Mouse (Mus musculus) cerebellum, adult 9-10 months (tissue): Measurements from ENCODE around the gene Uaca.

Experiments
- DNase-seq: peaks from one replicate; pipeline ENCODE4 v3.0.0; 2022

Uaca gene

DNA sequence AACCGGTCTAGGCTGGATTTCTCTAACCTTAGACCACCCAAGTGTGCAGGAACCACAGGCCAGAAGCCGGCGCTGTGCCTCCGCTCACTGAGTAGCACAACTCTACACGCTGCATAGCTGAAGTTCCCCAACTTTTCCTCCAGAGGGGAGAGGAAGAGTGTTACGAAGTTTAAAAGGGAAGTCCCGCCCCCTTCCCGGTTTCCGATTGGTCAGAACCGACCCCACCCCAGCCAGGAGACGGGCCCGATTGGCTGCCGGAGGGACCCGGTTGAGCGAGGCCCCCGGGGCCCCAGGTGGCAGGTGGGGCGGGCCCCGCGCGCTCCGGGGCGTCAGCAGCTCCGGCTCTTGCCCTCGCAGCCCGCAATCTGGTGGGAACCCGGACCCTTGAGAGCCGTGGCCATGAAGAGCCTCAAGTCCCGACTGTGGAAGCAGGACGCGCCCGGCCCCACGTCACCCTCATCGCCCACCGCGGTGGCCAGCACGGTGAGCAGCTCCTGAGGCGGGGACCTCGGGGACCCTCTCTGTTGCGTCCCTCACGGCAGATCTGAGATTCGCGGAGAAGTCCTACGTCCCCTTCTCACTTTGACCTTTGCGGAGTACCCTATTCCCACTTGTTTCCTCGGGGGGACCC, at the start of gene Uaca:
Gene Uaca, plus strand, starts transcription at position 333 of the 631 bp plus-strand sequence.
- DNase-seq: peak; percentile 56

DNA sequence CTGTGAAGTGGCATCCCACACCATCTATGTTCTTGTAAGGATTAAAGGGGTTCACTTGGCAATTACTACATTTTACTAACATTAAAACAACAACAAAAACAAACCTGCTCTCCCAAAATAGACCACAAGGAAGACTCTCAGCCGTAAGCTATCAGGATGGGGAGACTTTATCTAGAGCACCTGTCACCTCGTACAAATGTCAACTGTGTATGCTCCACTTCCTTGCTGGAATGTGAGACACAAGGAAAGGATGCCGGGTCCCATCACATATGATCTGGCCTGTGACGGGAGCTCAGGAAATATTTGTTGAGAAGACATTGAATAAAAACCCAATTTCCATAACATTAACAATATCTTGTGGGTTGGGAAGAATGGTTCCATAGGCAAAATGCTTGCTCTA, 49.4 kb upstream of the Uaca start:
- no peak for DNase-seq

DNA sequence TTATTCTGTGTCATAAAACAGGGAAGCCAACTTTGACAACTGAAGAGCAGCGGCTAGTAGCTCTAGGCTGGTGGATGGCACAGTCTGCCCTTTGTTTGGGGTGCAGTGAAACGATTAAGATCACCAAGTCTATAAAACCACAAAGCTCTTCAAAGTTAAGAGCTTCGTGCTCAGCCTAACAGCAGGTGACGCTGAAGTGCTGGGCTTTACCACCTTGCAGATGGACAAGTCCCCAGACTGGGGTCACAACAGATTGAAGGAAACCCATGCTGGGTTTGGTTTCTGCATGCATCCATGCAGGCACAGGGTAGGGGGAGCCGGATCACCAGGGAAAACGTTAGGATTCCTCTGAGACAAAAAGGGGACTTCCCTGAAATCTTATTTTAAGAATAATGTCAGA, 47.8 kb upstream of the Uaca start:
- no peak for DNase-seq

DNA sequence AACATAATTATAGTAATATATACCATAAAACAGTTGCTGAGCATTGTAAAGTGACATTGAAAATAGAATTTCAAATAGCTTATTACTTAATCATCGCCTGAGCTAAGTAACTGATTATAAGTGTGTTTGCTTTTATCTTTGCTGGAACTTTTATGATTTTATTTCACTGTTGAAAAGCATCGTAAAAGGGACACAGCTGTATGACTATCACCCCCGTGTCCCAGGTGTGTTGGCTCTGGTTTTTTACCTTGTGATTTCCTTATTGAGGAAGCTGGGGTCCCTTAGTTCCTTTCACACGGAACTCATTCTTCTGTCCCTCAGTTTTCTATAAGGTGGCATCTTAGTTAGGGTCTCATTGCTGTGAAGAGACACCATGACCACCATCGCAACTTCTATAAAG, 46.7 kb upstream of the Uaca start:
- no peak for DNase-seq

DNA sequence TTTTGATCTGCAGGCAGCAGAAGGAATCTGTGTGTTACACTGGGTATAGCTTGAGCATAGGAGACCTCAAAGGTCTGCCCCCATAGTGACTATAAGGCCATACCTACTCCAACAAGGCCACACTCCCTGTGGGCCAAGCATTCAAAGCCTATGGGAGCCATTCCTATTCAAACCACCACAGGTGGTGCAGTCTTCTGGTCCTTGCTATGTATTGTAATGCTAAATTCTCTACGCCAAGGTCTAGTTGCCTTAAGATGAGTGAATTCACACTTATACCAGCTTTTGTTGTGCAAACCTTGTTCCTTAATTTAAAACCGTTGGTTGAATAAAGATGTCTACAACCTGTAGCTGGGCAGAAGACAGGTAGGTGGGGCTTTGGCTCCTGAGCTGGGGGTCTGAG, 46.2 kb upstream of the Uaca start:
- DNase-seq: no peak

DNA sequence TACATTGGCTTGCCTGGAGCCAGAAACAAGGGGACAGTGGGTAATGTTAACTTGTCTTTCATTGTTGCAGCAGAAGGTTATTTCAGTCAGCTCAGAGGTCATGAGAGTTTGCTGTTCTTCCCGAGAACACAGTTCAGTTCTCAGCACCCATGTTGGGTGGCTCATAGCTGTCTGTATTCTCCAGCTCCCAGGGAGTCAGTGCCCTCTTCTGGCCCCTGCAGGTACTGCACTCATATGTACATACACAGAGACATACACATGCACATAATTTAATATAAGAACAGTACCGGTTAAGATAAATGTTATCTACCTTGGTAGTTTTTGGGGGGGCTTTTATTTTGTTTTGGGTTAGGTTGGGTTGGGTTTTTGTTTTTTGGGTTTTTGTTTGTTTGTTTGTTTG, 45.2 kb upstream of the Uaca start:
- no peak for DNase-seq

DNA sequence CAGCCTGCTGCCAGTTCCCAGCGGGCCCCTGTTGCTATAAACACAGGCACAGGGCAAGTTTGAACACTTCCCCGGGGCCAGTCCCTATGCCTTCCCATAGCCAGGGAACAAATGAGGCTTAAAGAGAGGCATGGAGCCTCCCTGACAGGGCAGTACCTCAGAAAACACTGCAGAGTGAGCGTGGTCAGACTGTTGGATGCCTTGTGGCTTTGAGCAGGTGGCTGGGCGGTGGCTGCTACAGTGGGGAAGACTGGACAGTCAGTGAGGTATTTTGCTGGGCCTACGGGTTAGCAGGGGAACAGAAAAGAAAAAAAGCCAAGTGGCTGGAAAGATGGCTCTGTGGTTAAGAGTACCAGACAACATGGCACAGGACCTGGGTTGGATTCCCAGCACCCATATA, 43.2 kb upstream of the Uaca start:
- DNase-seq: no peak

DNA sequence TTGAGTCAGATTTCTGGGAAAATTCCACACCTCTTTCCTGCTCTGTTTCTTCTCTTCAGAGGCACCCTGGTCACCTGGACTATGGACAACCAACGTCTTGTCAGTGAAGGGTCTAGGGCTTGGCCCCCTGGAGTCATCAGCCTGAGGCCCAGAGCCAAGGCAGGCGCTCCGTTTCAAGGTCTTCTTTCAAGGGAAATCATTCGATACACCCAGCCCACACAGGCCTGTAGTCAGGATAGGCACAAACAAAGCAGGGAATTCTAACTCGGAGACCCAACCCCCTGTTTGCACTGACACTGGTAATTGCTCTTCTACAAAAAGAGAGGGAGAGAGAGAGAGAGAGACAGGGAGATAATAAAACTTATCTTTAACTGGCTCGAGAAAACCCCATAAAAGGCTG, 42.4 kb upstream of the Uaca start:
- no peak for DNase-seq

DNA sequence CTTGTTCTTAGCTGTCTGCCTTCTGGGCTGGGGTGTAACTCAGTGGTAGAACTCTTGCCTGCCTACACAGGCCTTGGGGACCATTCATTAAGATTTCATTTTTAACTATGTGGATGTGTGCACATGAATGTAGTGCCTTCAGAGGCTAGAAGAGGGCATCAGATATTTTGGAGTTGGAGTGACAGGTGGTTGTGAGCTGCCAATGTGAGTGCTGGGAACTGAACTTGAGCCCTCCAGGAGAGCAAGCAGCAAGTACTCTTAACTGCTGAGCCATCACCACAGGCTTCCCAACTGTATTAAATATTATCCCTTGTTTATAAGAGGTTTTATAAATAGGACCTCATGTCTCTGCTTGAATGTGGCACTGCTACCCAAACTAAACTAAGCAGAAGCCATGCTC, 41.7 kb upstream of the Uaca start:
- DNase-seq: no peak

DNA sequence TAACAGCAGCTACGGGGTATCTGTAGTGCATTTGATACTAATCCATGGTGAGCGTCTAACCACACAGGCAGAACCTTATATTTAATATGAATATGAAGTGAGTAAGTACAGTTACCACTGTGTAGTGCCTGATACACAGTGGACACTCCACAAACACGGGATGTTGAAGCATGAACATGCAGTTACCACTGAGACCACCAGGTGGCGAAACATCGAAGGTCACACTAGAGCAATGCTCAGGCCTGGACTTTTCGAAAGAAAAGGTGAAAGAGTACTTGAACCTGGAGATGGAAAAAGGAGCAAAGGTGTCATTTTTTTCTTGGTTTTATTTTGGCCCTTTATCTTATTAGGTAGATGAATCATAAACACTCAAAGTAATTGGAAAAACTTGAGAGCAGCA, 38.1 kb upstream of the Uaca start:
- peak; percentile 58 for DNase-seq

DNA sequence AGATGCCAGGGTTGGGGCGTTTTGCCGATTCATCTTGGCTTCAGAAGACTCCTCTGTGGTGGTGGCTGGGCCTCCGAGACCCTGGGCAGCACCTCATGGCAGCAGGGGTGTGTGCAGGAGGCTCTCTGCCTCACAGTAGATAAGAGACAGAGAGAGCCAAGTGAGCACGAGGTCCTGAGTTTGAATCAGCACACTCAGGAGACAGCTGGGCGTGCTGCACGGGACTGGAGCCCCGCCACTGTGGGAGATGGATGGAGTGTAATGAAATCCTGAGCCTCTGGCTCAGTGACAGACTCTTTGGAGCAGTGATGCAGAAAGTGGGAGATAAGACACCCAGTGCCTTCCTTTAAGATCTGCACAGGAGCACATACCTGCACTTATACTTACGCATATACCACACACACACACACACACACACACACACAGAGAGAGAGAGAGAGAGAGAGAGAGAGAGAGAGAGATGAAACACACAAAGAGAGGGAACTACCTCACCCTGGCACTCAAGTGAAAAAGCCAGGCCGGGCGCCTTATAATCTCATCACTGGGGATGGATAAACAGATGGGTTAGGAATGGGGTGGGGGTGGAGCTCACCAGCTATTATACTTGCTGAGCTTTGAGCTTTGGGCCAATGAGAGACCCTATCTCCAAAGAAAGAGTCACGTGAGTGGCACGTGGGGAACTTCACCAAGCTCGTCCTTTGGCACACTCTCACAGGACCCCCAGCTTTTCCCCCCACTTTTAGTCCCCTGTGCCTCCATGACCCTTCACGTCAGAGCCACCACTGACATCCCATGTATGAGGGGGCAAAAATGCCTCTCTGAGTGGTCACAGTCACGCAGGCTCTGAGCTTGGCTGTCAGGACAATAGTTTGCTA, 37.2 kb upstream of the Uaca start:
- no peak for DNase-seq

DNA sequence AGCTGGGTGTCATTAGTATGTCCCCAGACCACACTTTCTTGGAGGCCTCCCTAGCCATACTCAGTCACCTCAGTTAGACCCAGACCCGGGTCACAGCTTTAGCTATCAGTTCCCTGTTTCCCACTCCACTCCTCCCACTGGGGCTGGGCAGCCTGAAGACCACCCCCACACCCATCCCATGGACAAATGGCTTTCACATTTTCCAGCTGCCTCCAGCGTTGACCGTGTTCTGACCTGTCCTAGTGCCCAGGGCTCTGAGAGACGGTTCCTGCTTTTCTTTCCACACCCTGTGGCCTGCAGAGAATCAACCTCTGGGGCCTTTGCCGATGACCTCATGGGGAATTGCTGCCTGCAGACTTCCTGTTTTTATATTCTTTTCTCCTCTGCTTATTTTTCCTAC, 36.5 kb upstream of the Uaca start:
- DNase-seq: no peak

DNA sequence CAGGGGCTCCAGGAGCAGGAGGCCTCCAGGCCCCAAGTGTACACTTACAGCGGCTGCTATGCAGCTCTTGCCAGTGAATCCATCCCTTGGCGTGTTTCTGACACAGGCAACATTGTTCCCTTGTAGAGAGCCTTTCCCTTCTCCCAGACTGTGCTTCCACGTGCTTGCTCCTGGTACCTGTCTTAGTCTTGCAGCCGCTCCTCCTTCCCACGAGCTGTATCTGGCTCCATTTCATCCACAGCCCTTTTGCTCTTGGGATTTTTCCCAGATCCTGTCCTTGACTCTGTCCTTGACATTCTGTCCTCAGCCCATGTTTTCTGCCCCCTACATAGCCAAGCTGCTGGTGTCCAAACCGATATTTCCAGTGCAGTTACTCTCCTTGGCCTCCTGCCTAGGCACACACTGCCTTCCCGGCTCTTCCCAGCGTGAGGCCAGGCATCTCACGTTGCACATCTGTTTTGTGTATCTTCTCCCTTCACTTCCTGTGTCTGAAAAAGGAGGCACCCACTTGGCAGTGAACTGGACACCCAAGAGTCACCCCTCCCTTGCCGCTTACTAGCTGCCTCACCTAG, 34.8 kb upstream of the Uaca start:
- DNase-seq: no peak

DNA sequence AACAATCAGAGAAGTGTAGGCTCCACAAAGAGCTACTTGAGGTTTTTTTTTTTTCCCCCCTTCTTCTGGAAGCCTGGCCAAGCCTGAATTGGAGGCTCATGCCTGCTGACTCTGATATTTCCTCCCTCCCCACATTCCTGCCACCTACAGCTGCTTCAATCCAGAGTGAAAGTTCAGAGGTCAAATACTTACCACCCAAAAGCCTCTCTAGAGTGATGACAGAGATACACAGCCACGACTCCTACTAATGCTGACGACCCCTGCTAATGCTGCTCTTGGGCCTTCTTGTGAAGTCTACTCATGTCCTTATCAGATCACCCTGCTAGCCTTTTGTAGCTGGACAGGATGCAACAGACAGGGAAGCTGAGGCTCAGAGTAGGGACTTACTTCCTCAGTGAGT, 29.2 kb upstream of the Uaca start:
- no peak for DNase-seq

DNA sequence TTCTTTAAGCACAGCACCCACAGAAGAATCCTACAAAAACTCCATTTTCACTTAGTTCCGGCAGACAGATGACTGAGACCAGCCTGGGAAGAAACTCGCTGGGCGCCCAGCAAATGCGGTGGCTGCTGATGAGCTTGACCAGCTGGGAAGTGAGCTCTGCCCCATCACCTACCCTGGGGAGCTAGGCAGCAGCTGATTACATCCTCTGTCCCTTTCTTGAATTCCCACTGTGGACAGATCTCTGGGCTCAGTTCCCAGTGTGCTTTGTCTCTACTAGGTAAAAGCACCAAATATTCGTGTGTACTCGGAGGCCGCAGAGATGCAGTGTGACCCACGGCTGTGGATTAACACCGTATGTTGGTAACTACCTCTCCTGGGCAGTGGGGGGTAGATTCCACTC, 25.9 kb upstream of the Uaca start:
- DNase-seq: no peak

DNA sequence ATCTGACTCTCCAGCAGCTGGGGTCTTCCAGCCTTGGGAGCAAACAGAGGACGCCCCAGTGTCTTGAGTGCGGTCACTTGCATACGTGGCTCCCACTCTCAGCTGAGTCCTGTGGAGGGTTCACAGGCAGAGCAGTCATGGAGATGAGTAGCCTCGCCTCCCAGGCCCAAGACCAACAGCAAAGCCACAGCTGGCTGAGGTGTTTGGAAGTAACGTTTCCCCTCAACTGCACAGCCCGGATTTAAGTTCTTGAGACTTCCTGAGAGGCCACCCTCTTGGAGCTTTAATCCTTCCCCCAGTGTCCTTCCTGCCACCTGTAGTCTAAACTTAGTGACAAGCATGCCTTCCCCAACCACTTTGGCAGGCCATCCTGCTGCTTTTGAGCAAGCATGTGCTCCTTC, 24.6 kb upstream of the Uaca start:
- DNase-seq: no peak

DNA sequence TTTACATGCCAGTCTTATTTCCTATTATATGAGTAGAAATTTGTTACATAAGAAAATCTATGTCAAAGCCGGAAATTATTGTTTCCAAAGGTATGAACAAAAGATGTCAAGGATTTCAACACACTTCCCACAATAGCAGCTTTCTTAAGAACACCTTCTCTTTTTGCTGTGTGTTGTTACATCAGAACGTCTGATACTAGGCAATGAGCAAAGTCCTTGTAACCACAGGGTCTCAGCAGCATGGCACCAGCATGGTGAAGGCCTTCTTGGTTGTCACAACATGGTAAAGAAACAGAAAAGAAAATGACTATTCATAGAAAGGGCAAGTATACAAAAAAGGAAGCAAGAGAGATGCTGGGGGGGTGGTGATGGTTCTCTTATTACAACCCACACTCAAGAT, 20.6 kb upstream of the Uaca start:
- no peak for DNase-seq

DNA sequence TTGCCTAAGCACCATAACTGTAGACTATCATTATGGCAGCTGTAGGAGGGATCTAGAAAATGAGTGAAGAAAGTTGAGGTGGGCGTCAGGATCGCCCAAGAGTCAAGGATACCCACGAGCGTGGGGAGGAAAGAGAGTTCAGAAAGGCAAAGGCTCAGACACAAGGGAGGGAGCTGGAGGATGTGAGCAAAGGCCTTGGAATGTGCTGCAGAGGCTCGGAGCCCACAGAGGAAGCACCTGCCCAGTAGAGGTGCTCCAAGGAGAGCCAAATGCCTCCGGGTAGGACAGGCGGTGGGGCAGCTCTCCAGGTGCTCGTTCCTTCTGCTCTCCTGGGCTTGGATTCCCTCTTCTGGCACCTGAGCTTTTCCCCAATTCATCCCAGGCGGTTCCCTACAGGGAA, 17.4 kb upstream of the Uaca start:
- DNase-seq: no peak

DNA sequence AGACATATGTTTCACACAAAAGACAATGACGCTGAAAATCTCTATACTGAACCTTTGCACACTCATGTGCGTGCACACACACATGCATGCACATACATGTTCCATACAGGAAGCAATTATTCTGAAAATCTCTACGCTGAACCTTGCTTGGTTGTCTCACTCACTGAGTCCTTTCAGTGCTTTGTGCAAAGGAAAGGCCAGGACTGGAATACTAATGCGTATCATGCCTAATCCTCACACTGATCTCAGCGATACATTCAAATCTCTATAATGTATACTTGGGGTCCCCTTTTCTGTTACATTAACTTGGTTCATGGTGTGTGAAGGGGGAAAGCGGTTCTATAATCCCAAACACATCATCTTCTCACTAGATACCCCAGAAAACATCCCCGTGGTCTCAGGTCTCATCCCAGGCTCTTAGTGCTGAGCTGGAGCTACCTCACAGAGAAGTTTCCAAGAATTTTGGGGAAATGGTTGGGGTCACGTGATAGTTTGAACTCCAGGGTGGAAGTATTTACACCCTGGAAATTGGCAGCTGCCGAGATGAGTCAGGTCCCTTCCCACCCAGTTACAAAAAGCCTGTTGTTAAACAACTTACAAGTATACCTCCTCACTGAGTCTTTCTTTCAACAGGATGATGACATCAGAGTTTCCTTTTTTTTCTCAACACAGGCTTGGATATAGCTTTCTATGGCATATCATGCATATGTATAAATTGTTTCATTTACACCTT, 12.1 kb upstream of the Uaca start:
- DNase-seq: no peak

DNA sequence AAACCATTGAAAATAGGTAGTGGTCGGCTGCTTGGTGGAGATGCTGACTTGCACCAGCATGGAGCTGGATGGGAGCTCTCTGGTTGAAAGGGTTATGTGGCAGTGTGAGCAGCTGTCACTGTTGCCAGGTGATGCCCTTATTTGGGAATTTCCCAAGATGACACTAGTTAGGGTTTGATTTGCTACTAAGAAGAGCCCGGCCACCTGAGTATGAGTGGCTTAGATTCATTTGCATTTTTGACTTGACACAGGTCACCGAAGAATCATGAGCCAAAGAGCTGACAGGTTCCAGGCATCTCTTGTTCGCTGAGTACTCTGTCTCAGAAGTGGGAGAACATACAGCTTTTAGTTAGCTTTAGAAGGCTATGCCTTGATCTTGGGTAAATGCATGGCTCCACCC, 9.3 kb upstream of the Uaca start:
- DNase-seq: no peak

DNA sequence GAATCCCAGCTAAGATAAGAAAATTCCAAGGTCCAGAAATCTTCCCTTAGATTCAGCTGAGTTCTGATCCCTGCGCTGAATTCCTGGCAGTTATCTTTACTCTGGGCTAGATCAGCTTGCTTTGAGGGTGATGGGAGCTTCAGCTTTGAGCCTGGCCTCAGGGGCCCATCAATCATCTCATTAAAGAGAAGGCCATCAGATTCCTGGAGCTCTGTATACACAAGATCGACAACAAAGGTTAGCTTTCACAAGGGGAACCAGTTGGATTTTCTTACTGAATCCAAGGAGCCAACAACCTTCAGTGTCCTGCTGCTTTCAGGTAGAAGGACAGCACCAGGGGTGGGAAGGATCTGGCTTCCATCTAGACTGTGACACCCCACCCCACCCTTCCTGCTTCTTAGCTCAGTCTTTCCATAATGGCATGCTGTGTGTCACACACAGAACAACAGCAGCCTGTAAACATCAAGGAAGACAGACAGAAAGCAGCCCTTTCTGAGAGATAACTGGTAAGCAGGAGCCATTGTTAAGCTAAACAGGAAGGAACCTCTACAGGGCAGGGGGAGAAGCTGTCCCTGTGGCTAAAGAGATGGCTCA, 6.7 kb upstream of the Uaca start:
- no peak for DNase-seq

DNA sequence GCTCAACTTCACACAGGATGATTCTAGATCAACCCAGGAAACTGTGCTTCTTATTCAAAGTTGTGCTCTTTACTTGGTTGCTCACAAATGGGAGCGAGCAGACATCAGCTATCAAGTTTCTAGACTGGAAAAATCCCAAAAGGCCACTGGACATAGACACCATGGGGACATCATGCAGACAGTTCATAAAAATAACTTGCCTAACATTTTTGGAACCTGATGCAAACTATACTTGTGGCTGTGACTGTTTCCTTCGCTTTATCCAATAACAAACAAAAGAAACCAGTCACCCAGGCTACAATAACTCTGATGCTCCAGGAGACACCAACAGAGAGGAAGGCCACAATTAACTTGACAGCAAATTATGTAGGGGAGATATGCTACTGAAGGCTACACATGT, 4.1 kb upstream of the Uaca start:
- DNase-seq: no peak

DNA sequence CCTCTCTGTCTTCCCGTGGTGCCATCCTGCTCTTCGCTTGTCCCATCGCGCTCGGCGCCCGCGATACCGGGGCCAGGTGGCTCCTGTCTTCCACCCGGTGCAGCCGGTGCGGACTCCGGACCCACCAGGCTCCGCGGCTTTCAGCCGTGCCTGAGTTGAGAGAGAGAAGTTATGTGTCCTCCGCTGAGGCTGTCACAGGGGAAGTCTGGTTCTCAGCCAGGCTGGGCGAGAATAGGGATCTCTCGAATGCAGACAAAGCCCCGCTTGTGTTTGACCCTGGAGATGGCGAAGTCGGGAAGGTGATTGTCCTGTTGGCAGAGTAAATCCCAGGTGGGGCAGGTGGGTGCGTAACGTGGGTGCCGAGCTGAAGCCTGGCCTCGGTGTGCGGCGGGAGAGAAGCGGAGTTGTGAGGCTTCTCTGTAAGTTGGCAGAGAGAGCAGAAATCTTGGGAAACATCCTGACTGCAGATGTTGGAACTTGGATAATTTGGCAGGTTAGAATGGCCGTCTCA, 554 bp downstream of the Uaca start:
- DNase-seq: no peak
